Mouse (Mus musculus): ENCODE results near the gene Cpsf6. TPM values are rescaled to one million over a fixed set of nuclear protein-coding genes. Genes with fewer than 3 reads are reported as not detected.

Gene Cpsf6
- polyA plus RNA-seq (2017; shearing (Covaris generic)) = 100 to 1,000 TPM; 113 to 139 TPM

DNA sequence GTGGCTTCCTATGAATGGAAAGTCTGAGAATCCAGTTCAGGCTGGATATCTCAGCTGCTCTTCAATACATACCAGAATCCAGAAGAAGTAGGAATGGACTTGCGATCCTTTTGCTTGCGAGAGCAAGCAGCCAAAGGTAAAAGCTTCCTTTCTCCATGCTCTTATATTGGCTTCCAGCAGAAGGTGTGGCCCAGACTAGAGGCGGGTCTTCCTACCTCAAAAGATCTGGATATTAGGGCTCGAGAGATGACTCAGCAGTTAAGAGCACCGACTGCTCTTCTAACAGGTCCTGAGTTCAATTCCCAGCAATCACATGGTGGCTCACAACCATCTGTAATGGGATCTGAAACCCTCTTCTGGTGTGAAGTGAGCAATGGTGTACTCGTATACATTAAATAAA, at the start of gene Cpsf6:
Gene Cpsf6 (minus strand): TSS at position 108 of the 400 bp plus-strand sequence.

Other genes with a start within 250 kb of the Cpsf6 start
- 10 to 100 TPM; 11.5 to 17.4 TPM for gene Frs2, start 231.5 kb downstream of the Cpsf6 start, polyA plus RNA-seq (2017; shearing (Covaris generic))
- 10 to 100 TPM; 53.0 to 72.5 TPM for gene Yeats4, start 155.5 kb downstream of the Cpsf6 start, polyA plus RNA-seq (2017; shearing (Covaris generic))
- gene 9530003J23Rik, start 141.3 kb downstream of the Cpsf6 start, polyA plus RNA-seq (2017; shearing (Covaris generic)) = under 1 TPM; 0.21 to 0.33 TPM
- gene Lyz2, start 97.7 kb downstream of the Cpsf6 start, polyA plus RNA-seq (2017; shearing (Covaris generic)) = 10 to 100 TPM; 37.9 to 60.8 TPM
- 1 to 10 TPM; 2.6 to 5.8 TPM for gene Lyz1, start 87.1 kb downstream of the Cpsf6 start, polyA plus RNA-seq (2017; shearing (Covaris generic))
- 10 to 100 TPM; 13.2 to 88.2 TPM for gene Cpm, start 249.5 kb upstream of the Cpsf6 start, polyA plus RNA-seq (2017; shearing (Covaris generic))